Mouse (Mus musculus) bone marrow, adult 2 months (tissue): ENCODE measurements around the gene Efcab3. TPM values are rescaled to one million over a fixed set of nuclear protein-coding genes. Genes with fewer than 3 reads are reported as not detected.
"Not testable (repeated sequence)": the region's sequence is repeated elsewhere in the genome, so short reads cannot be mapped to it uniquely, and the experiment has no call there.

Source experiments
- H3K27ac ChIP-seq: fragments of 200-500 bp; 2 replicates; pipeline ENCODE4 v1.5.1; 2012; ENCODE audit warnings: low read depth, mild to moderate bottlenecking, control low read depth, inconsistent platforms, low read length; ENCODE audit not compliant: control insufficient read depth, poor library complexity, insufficient read depth
- H3K4me1 ChIP-seq: fragments of 200-500 bp; 2 replicates; pipeline ENCODE4 v1.6.1; 2011; ENCODE audit warnings: low read length; ENCODE audit not compliant: control insufficient read depth, insufficient read depth
- H3K4me3 ChIP-seq: fragments of 200-500 bp; replicated peaks from 2 replicates; pipeline ENCODE3; 2011; ENCODE audit warnings: mild to moderate bottlenecking, low read depth, low read length, control low read depth; ENCODE audit not compliant: control insufficient read depth
- CTCF ChIP-seq: fragments of 200-500 bp; IDR thresholded peaks from 2 replicates; pipeline ENCODE4 v1.5.1; 2011; ENCODE audit warnings: low read length, control low read depth; ENCODE audit not compliant: control insufficient read depth, insufficient read depth
- POLR2A ChIP-seq: fragments of 200-500 bp; IDR thresholded peaks from 2 replicates; pipeline ENCODE4 v1.6.1; 2011; ENCODE audit warnings: low read depth, mild to moderate bottlenecking, control low read depth, low read length, borderline replicate concordance; ENCODE audit not compliant: control insufficient read depth
- WGBS: fragments of 180-500 bp; shearing (Covaris S2); methylation state at CpG from one replicate; pipeline ENCODE4 v1.1.7; 2018; 5-methylcytosine and 5-hydroxymethylcytosine counted together
- polyA plus RNA-seq: library from polyadenylated mRNA; stranded (reverse); fragments of >200 nt; gene quantifications from 2 replicates; pipeline ENCODE4 v1.2.4, GENCODE M21; 2011; ENCODE audit warnings: low replicate concordance; ENCODE audit not compliant: missing spikeins, insufficient read depth, insufficient read length

Gene Efcab3
- polyA plus RNA-seq, result not detected in 2 replicates

- 79% methylated on average over 5 of the region's 5 CpGs for WGBS
- TF ChIP-seq CTCF (no peak), POLR2A (no peak)
- H3K27ac ChIP-seq, result no peak within 1 kb of the TSS
Observed at GRCm38 (mm10) chr11:105063292-105063691, at the start of gene Efcab3. Gene Efcab3, plus strand, starts transcription at chr11:105063592.

GRCm38 (mm10) chr11:105021071-105021470 lies 42.3 kb upstream of the Efcab3 start:
- TF ChIP-seq POLR2A (no peak), CTCF (no peak)
- no peak overlapping the region for H3K4me3 ChIP-seq
- 62% methylated on average over 7 of the region's 7 CpGs for WGBS
- no peaks in the 10 kb centered on the region for H3K4me1 ChIP-seq
- H3K27ac ChIP-seq, result no peak overlapping the region

More at GRCm38 (mm10) chr11:105063292-105063691, at the start of gene Efcab3:
- Histone ChIP-seq H3K4me3 (no peak within 1 kb of the TSS), H3K4me1 (no peaks in the 10 kb centered on the region)

DNA sequence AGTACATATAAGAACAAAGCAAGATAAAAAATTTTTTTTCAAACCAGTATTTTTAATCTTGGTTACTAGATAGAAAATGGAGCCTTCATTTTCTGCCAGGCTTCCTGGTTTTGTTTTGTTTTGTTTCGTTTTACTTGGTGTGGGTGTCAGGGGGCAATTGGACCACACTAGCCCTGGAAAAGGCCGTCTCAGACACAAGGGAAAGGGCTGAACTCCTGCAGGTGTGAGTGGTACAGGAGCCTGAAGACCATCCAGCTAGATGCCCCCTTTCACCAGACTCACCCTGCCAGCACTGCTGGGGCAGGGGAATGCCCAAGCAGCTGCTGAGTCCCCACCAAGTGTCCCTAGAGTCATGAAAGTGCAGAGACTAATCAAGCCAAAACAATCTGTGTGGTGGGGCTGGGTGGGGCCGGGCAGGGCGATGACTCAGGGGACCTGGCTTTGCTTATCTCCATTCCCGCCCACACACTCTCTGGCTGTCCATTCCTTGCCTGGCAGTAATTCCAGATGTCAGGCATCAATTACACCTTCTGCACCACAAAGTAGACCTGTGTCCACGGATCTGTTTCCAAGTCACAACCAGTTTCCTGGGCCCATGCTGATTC lies 34.5 kb upstream of the Efcab3 start:
- Histone ChIP-seq H3K4me3 (no peak overlapping the region), H3K4me1 (no peaks in the 10 kb centered on the region), H3K27ac (no peak overlapping the region)
- WGBS, result 46% methylated on average over 6 of the region's 6 CpGs
- TF ChIP-seq POLR2A, result no peak
- no peak for TF ChIP-seq CTCF

GRCm38 (mm10) chr11:105029525-105029924 lies 33.9 kb upstream of the Efcab3 start:
- Histone ChIP-seq H3K4me1 (no peaks in the 10 kb centered on the region), H3K27ac (no peak overlapping the region), H3K4me3 (no peak overlapping the region)
- no peak for TF ChIP-seq POLR2A
- no peak for TF ChIP-seq CTCF
- 80% methylated on average over 8 of the region's 8 CpGs for WGBS

- no peaks in the 10 kb centered on the region for H3K4me1 ChIP-seq
- 84% methylated on average over 6 of the region's 6 CpGs for WGBS
- H3K4me3 ChIP-seq, result no peak overlapping the region
- no peak for TF ChIP-seq CTCF
- no peak for TF ChIP-seq POLR2A
- H3K27ac ChIP-seq, result no peak overlapping the region
Observed at GRCm38 (mm10) chr11:105030229-105030628, 33.2 kb upstream of the Efcab3 start.

DNA sequence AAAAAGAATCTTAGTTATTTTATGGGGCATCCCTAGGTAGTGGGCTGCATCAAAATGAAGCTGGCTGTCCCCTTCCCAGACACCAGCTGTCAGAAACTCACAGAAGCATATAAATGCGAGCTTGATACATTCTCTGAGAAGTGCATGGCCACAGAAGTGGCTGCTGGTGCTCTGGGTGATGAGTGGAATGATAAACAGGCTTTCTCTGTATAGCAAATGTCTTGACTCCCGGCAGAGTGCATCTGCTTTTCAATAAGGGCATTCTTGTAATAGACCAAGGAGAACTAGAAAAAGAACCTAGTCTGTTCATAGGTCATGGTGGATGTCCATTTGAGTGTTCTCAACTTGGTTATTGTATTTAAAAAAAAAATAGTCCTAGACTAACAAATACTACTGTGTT lies 32.3 kb upstream of the Efcab3 start:
- 65% methylated on average over 2 of the region's 2 CpGs for WGBS
- no peaks in the 10 kb centered on the region for H3K4me1 ChIP-seq
- no peak for TF ChIP-seq POLR2A
- no peak for TF ChIP-seq CTCF
- H3K27ac ChIP-seq, result no peak overlapping the region
- no peak overlapping the region for H3K4me3 ChIP-seq

DNA sequence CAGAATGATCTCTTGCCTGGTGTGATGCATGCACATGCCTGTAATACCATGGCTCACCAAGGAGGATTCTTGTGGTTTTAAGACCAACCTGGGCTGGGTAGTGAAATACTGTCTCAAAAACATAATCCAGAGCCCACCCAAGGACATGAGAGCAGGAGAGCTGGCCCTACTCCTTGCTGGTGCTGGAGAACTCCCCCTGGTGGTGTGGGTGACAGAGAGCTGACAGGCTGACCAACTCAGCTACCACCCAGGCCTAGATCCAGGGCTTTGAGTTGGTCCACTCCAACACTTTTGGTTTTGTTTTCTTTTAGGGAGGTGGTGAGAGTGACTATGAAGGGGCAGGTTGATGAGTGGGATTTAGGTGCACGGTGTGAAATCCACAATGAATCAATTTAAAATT lies 28.3 kb upstream of the Efcab3 start:
- no peak overlapping the region for H3K4me3 ChIP-seq
- H3K4me1 ChIP-seq, result no peaks in the 10 kb centered on the region
- no peak overlapping the region for H3K27ac ChIP-seq
- WGBS, result 76% methylated on average over 1 of the region's 1 CpGs
- no peak for TF ChIP-seq CTCF
- no peak for TF ChIP-seq POLR2A

GRCm38 (mm10) chr11:105112448-105112847 lies 49.1 kb downstream of the Efcab3 start:
- not testable (repeated sequence) for H3K27ac ChIP-seq, H3K4me1 ChIP-seq, H3K4me3 ChIP-seq
- WGBS, result 75% methylated on average over 22 of the region's 22 CpGs

- WGBS, result 80% methylated on average over 7 of the region's 7 CpGs
- Histone ChIP-seq H3K27ac (no peak overlapping the region), H3K4me3 (no peak overlapping the region), H3K4me1 (no peaks in the 10 kb centered on the region)
- TF ChIP-seq POLR2A (no peak), CTCF (no peak)
Observed at GRCm38 (mm10) chr11:105117814-105118213, 54.4 kb downstream of the Efcab3 start.
